Mouse (Mus musculus) liver, postnatal 0 days (tissue): ENCODE measurements at regions not wholly inside any gene's neighbourhood (a gene's known extent, or its start where the extent isn't known, plus 50 kb on each side); places are given as distances from the start of the nearest gene placed in this dataset.

Experiments
- CTCF ChIP-seq: sonication (generic); IDR thresholded peaks from 2 replicates; pipeline ENCODE4 v1.5.1; 2016; ENCODE audit warnings: antibody characterized with exemption, low read depth
- EP300 ChIP-seq: IDR thresholded peaks from 2 replicates; pipeline ENCODE4 v1.6.1; 2016; ENCODE audit warnings: antibody characterized with exemption, low read depth, mild to moderate bottlenecking

- TF ChIP-seq CTCF (no peak), EP300 (no peak)
Measured at GRCm38 (mm10) chr3:82249968-82250795, 104.6 kb upstream of the Gucy1a1 start.
